Mouse (Mus musculus): Measurements from ENCODE around the gene Lmbrd2.

DNA sequence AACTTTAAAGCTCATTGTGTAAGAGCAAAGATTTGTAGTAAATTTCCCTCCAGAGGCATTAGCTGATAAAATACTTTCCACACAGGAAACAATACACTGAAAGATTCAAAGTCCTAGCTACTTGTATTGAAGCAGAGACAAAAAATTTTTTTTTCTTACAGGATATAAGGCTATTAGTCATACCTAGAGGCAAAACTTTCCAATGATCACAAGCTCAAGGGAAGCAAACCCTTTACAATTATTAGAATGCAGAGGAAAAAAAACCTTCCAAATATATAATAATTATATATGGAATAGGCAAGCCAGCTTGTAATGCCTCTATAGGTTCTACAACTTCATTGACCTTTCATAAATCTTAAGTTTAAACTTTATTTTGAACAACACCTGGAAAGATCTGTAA is 106.0 kb downstream of the Lmbrd2 start:
- TF ChIP-seq CTCF (IDR thresholded peaks at IDR 0.05; ENCODE audit: control insufficient read depth, insufficient read depth, insufficient read length) = no peak
- TF ChIP-seq FOSL1 (IDR thresholded peaks at IDR 0.05; ENCODE audit: insufficient read depth, low read length, poor library complexity, severe bottlenecking) = no peak
- TF ChIP-seq MAX (IDR thresholded peaks at IDR 0.05) = no peak
- no peak for TF ChIP-seq MYOD1 (IDR thresholded peaks at IDR 0.05; ENCODE audit: control insufficient read depth, insufficient read length, low read depth)
